Mouse (Mus musculus): ENCODE measurements around the gene Tgtp1. TPM values are rescaled to one million over a fixed set of nuclear protein-coding genes. Genes with fewer than 3 reads are reported as not detected.

Tgtp1 gene
- polyA plus RNA-seq, 1 experiment from 2014 or later, result 0.18 TPM

Other genes starting within 250 kb of the Tgtp1 start
- gene Rack1, start 193.8 kb downstream of the Tgtp1 start, polyA plus RNA-seq (2014; fragmentation: Nextera tagmentation; extraction: Ambion mirVana), result 462 and 512 TPM in 2 replicates
- 3.2 and 3.8 TPM in 2 replicates for gene Trim41, start 176.8 kb downstream of the Tgtp1 start, polyA plus RNA-seq (2014; fragmentation: Nextera tagmentation; extraction: Ambion mirVana)
- 1.4 and 1.5 TPM in 2 replicates for gene Trim7, start 168.0 kb downstream of the Tgtp1 start, polyA plus RNA-seq (2014; fragmentation: Nextera tagmentation; extraction: Ambion mirVana)
- gene Gm12184, start 167.5 kb downstream of the Tgtp1 start, polyA plus RNA-seq (2014; fragmentation: Nextera tagmentation; extraction: Ambion mirVana), result 5.7 and 7.0 TPM in 2 replicates
- gene Irgm1, start 122.5 kb downstream of the Tgtp1 start, polyA plus RNA-seq (2014; fragmentation: Nextera tagmentation; extraction: Ambion mirVana), result 10.2 and 11.0 TPM in 2 replicates
- 0.30 TPM in 1 of 2 replicates, not detected in the other for gene Gm5431, start 92.0 kb downstream of the Tgtp1 start, polyA plus RNA-seq (2014; fragmentation: Nextera tagmentation; extraction: Ambion mirVana)
- gene Psme2b, start 48.0 kb downstream of the Tgtp1 start, polyA plus RNA-seq (2014; fragmentation: Nextera tagmentation; extraction: Ambion mirVana), result 2.0 and 2.2 TPM in 2 replicates
- gene Olfr56, start 15.3 kb downstream of the Tgtp1 start, polyA plus RNA-seq (2014; fragmentation: Nextera tagmentation; extraction: Ambion mirVana), result not detected in 2 replicates
- 0.57 and 0.59 TPM in 2 replicates for gene 9930111J21Rik1, start 14.8 kb downstream of the Tgtp1 start, polyA plus RNA-seq (2014; fragmentation: Nextera tagmentation; extraction: Ambion mirVana)
- not detected in 2 replicates for gene Gm12185, start 1.9 kb downstream of the Tgtp1 start, polyA plus RNA-seq (2014; fragmentation: Nextera tagmentation; extraction: Ambion mirVana)
- gene 9930111J21Rik2, start 57.1 kb upstream of the Tgtp1 start, polyA plus RNA-seq (2014; fragmentation: Nextera tagmentation; extraction: Ambion mirVana), result 0.26 and 1.00 TPM in 2 replicates
- gene Tgtp2, start 70.0 kb upstream of the Tgtp1 start, polyA plus RNA-seq (2014; fragmentation: Nextera tagmentation; extraction: Ambion mirVana), result 0.09 TPM in 1 of 2 replicates, not detected in the other
- gene Ifi47, start 82.4 kb upstream of the Tgtp1 start, polyA plus RNA-seq (2014; fragmentation: Nextera tagmentation; extraction: Ambion mirVana), result 0.98 and 1.3 TPM in 2 replicates
- not detected in 2 replicates for gene Olfr1396, start 120.7 kb upstream of the Tgtp1 start, polyA plus RNA-seq (2014; fragmentation: Nextera tagmentation; extraction: Ambion mirVana)
- not detected in 2 replicates for gene Olfr1395, start 148.1 kb upstream of the Tgtp1 start, polyA plus RNA-seq (2014; fragmentation: Nextera tagmentation; extraction: Ambion mirVana)
- not detected in 2 replicates for gene Olfr1394, start 160.2 kb upstream of the Tgtp1 start, polyA plus RNA-seq (2014; fragmentation: Nextera tagmentation; extraction: Ambion mirVana)
- gene Btnl9, start 193.0 kb upstream of the Tgtp1 start, polyA plus RNA-seq (2014; fragmentation: Nextera tagmentation; extraction: Ambion mirVana), result 4.4 and 5.9 TPM in 2 replicates
- 30.3 and 32.2 TPM in 2 replicates for gene Zfp62, start 209.1 kb upstream of the Tgtp1 start, polyA plus RNA-seq (2014; fragmentation: Nextera tagmentation; extraction: Ambion mirVana)

All from heart, embryonic 14.5 days (tissue).